Mouse (Mus musculus) megakaryocyte, embryonic 14.5 days (primary cell): ENCODE measurements at regions not wholly inside any gene's neighbourhood (a gene's known extent, or its start where the extent isn't known, plus 50 kb on each side); places are given as distances from the start of the nearest gene placed in this dataset.

Experiments used
- FLI1 ChIP-seq: IDR thresholded peaks from 2 replicates; pipeline ENCODE4 v1.6.1; 2012; ENCODE audit warnings: low read length, inconsistent platforms, mixed read lengths
- GATA1 ChIP-seq: IDR thresholded peaks from 3 replicates; pipeline ENCODE4 v1.6.1; 2012; ENCODE audit warnings: mixed read lengths, low read length, inconsistent platforms, borderline replicate concordance

GRCm38 (mm10) chr19:59585835-59586234, 127.7 kb downstream of the Emx2 start:
- TF ChIP-seq GATA1 (no peak), FLI1 (no peak)
